Mouse (Mus musculus): ENCODE measurements around the gene Ypel3. TPM values are rescaled to one million over a fixed set of nuclear protein-coding genes. Genes with fewer than 3 reads are reported as not detected.

The Ypel3 gene
- 606 TPM for polyA plus RNA-seq (2017; shearing (Covaris generic))

GRCm38 (mm10) chr7:126776598-126777057 lies at the start of gene Ypel3:
Ypel3 (plus strand) TSS chr7:126776955.

GRCm38 (mm10) chr7:126759050-126759671 lies 17.6 kb upstream of the Ypel3 start, which contains the start of gene Mapk3:
Mapk3 (plus strand) TSS chr7:126759601.

GRCm38 (mm10) chr7:126766201-126766600 lies 10.6 kb upstream of the Ypel3 start, which contains the start of gene Gdpd3:
Gdpd3 (plus strand) TSS chr7:126766334.

GRCm38 (mm10) chr7:126780971-126781635 lies 4.3 kb downstream of the Ypel3 start, which contains the start of gene Tbx6:
Tbx6 (plus strand) TSS chr7:126781483.

GRCm38 (mm10) chr7:126791851-126792720 lies 15.3 kb downstream of the Ypel3 start, which contains the start of gene Ppp4c:
Ppp4c (minus strand) TSS chr7:126792496.

GRCm38 (mm10) chr7:126797411-126798126 lies 20.8 kb downstream of the Ypel3 start, which contains the start of gene Fam57b:
Fam57b (plus strand) TSS chr7:126797668.

Other genes starting within 250 kb of the Ypel3 start
- gene Eif3c, start 210.5 kb upstream of the Ypel3 start, polyA plus RNA-seq (2017; shearing (Covaris generic)), result 186 TPM
- 2.1 TPM for gene Apobr, start 192.0 kb upstream of the Ypel3 start, polyA plus RNA-seq (2017; shearing (Covaris generic))
- 94.3 TPM for gene Cln3, start 191.1 kb upstream of the Ypel3 start, polyA plus RNA-seq (2017; shearing (Covaris generic))
- gene Il27, start 182.0 kb upstream of the Ypel3 start, polyA plus RNA-seq (2017; shearing (Covaris generic)), result not detected
- 0.34 TPM for gene Nupr1, start 146.1 kb upstream of the Ypel3 start, polyA plus RNA-seq (2017; shearing (Covaris generic))
- 101 TPM for gene Sgf29, start 127.6 kb upstream of the Ypel3 start, polyA plus RNA-seq (2017; shearing (Covaris generic))
- 0.96 TPM for gene Sult1a1, start 100.5 kb upstream of the Ypel3 start, polyA plus RNA-seq (2017; shearing (Covaris generic))
- 118 TPM for gene Bola2, start 81.6 kb upstream of the Ypel3 start, polyA plus RNA-seq (2017; shearing (Covaris generic))
- 9.2 TPM for gene Slx1b, start 81.2 kb upstream of the Ypel3 start, polyA plus RNA-seq (2017; shearing (Covaris generic))
- 3,348 TPM for gene Coro1a, start 69.2 kb upstream of the Ypel3 start, polyA plus RNA-seq (2017; shearing (Covaris generic))
- 35.2 TPM for gene Mapk3, start 17.4 kb upstream of the Ypel3 start, polyA plus RNA-seq (2017; shearing (Covaris generic))
- 1.7 TPM for gene Gdpd3, start 10.6 kb upstream of the Ypel3 start, polyA plus RNA-seq (2017; shearing (Covaris generic))
- 4.3 TPM for gene Tbx6, start 4.5 kb downstream of the Ypel3 start, polyA plus RNA-seq (2017; shearing (Covaris generic))
- gene Ppp4c, start 15.5 kb downstream of the Ypel3 start, polyA plus RNA-seq (2017; shearing (Covaris generic)), result 417 TPM
- gene Fam57b, start 20.7 kb downstream of the Ypel3 start, polyA plus RNA-seq (2017; shearing (Covaris generic)), result not detected
- gene 4930451I11Rik, start 54.7 kb downstream of the Ypel3 start, polyA plus RNA-seq (2017; shearing (Covaris generic)), result not detected
- 0.14 TPM for gene Doc2a, start 70.5 kb downstream of the Ypel3 start, polyA plus RNA-seq (2017; shearing (Covaris generic))
- gene Hirip3, start 85.0 kb downstream of the Ypel3 start, polyA plus RNA-seq (2017; shearing (Covaris generic)), result 7.3 TPM
- gene Ino80e, start 85.4 kb downstream of the Ypel3 start, polyA plus RNA-seq (2017; shearing (Covaris generic)), result 95.0 TPM
- gene Taok2, start 107.7 kb downstream of the Ypel3 start, polyA plus RNA-seq (2017; shearing (Covaris generic)), result 45.7 TPM
- gene Tmem219, start 146.0 kb downstream of the Ypel3 start, polyA plus RNA-seq (2017; shearing (Covaris generic)), result 44.7 TPM
- gene Kctd13, start 151.9 kb downstream of the Ypel3 start, polyA plus RNA-seq (2017; shearing (Covaris generic)), result 39.8 TPM
- 0.18 TPM for gene Asphd1, start 172.6 kb downstream of the Ypel3 start, polyA plus RNA-seq (2017; shearing (Covaris generic))
- gene Sez6l2, start 173.6 kb downstream of the Ypel3 start, polyA plus RNA-seq (2017; shearing (Covaris generic)), result 1.4 TPM
- gene Cdipt, start 199.0 kb downstream of the Ypel3 start, polyA plus RNA-seq (2017; shearing (Covaris generic)), result 306 TPM
- gene Cdiptos, start 199.1 kb downstream of the Ypel3 start, polyA plus RNA-seq (2017; shearing (Covaris generic)), result 0.89 TPM
- 39.6 TPM for gene Mvp, start 237.7 kb downstream of the Ypel3 start, polyA plus RNA-seq (2017; shearing (Covaris generic))
- 1.6 TPM for gene Pagr1b, start 239.5 kb downstream of the Ypel3 start, polyA plus RNA-seq (2017; shearing (Covaris generic))
- 122 TPM for gene Pagr1a, start 240.4 kb downstream of the Ypel3 start, polyA plus RNA-seq (2017; shearing (Covaris generic))
- 42.9 TPM for gene Gm42742, start 244.1 kb downstream of the Ypel3 start, polyA plus RNA-seq (2017; shearing (Covaris generic))
- gene Prrt2, start 244.3 kb downstream of the Ypel3 start, polyA plus RNA-seq (2017; shearing (Covaris generic)), result 14.4 TPM

Data from CD4-positive, CD25-positive, alpha-beta regulatory T cell (primary cell).